Mouse (Mus musculus) T-helper 2 cell (primary cell): ENCODE measurements around the gene Vmn1r230.

ENCODE experiments used
- in situ Hi-C: fragments of 300-600 bp; cut with MboI, MseI; formaldehyde crosslinking; loops from one replicate; pipeline ENCODE4 v1.15.1; 2025; ENCODE audit warnings: high pct_unique_total_duplicates

The Vmn1r230 gene

DNA sequence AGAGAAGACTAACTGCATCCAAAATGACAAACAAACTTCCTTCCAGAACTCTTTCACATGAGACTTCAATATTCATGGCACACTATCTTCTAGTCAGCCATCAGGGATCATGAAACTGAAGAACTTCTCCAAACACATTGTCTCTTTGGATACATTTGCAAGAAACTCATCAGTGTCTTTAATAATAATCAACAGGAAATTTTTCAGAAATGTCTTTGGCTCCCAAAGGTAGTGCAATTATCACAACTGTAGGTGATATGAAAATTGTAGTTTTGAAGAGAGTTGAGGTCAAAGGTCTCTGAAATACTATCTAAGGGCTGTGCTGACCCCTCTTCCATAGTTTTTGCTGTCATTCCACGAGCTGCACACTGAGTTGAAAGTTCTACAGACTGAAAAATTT is at the start of gene Vmn1r230:
Gene Vmn1r230 (plus strand): TSS at position 301 of the 400 bp plus-strand sequence.
- in situ Hi-C loops, result no loop called here

DNA sequence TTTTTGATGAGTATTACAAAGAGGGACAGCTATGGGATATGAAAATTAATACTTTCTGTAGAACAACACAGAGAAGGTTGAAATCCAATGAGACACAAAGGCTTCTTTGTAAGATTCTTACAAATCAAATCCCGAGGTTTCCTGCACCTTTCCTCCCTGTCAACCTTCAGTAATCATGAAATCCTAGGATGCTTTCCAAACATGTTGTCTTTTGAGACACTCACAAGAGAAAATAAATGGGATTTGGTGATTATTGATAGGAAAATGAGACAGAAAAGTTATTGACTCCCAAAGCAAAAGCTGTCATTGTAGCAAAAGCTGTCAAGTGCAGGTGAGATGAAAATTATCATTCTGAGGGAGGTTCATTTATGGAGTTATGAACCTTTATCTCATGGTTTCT is 29.0 kb upstream of the Vmn1r230 start, which contains the start of gene Vmn1r229:
Gene Vmn1r229 (plus strand): TSS at position 301 of the 400 bp plus-strand sequence.
- in situ Hi-C loops, result no loop called here
